Mouse (Mus musculus) embryo, embryonic 10.5 days (tissue): Measurements from ENCODE around the gene Dusp7.

Experiments used
- DNase-seq: peaks from one replicate; pipeline ENCODE4 v3.0.0-alpha.2; 2015; ENCODE audit warnings: low spot score

Dusp7 gene

DNA sequence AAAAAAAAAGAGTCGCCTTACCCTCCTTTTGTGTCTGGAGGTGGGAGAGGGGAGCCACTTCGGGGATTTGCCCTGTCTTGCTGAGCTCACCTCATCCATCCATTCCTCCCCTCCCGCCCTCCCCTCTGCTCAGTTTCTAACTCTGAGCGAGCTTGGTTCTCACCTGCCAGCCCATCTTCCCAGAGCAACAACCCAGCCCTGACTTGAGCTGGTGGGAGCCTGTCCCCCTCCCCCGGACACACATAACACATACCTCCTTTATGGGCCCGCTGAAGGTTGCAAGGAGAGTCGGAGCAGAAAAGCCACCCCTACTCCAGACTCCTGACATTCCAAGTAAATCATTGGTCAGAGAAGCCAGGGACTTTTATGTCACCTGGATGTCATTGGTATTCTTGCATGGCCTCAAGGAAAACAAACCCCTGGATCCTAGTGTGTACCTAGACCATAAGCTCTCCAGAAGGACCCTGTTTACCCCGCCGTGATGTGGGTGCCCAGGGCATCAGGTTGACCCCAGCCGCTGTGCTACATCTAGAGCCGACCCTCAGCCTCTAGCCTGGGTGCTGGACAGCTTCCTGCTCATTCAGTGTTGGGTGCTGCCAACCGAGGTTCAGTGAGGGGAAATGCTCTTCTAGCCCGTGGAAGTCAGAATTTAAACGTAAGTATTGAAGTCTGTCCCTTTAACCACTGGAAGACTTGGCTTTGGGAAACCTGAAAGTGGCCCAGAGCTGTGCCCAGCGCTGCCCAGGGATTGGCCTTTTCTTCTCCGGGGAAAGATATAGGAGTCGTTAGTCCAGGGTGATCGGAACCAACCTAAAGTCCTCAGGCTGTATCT, 52.8 kb downstream of the Dusp7 start:
- peak; percentile 34 for DNase-seq

- peak; percentile 96 for DNase-seq
Observed at GRCm38 (mm10) chr9:106421865-106422160, 53.4 kb downstream of the Dusp7 start.
